Mouse (Mus musculus) embryonic stem cell, embryonic (primary cell): ENCODE measurements around the gene Kcnmb2.

Experiments used
- CTCF ChIA-PET, 4 experiments: fragments of 300-600 bp in 2 of 4; fragments of 350-600 bp in 2 of 4; sonication (Branson Sonifier 250); formaldehyde crosslinking; loops; one replicate each; lab custom pipeline; 2022; ENCODE audit warnings: inconsistent platforms in 2 of 4; lab: Charles Lee
- POLR2A ChIA-PET, 4 experiments: fragments of 300-600 bp in 2 of 4; fragments of 350-600 bp in 2 of 4; sonication (Branson Sonifier 250); formaldehyde crosslinking; loops; one replicate each; lab custom pipeline; 2022; ENCODE audit warnings: antibody characterized with exemption in 4 of 4, inconsistent platforms in 1 of 4; lab: Charles Lee

The Kcnmb2 gene

DNA sequence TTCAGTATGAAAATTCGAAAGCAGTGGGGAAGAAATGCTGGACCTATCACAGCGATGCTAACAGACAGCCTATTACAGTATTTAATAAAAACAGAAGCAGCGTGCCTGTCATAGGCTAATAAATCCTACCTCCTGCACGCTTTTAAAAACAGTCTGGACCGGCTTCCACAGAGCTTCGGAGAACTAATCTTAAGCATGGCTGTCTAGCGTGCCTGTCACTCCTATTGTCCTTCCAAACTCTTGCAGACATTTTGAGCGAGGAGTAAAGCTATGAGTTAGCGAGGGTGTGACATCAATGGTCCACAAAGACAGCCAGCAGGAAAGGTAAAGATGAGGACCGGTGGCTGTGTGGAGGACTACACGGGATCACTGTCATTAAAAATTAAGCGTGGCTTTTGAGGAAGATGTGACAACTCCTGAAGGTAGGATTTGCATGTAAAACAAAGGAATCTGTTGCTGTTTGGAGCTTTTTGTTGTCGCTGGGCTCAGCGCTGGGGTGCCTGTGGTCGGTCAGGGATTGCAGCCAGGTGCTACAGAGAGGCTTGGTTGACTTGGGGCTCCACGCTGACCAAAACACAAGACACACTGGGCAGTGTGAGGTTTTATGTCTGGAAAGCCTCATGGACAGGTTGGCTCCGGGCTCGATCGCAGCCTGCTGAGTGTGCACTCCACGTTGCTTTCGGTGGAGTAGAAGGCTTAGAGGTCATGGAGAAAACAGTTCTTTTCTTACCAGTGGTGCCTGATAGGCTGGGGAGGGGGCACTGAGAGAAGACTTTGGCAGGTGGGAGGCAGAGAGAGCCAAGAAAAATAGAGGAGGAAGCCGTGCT, at the start of gene Kcnmb2:
Gene Kcnmb2, plus strand, starts transcription at position 4 of the 827 bp plus-strand sequence.
- ChIA-PET POLR2A (interaction anchor here in 2 of 4 experiments (1.2 to 1.5 kb wide), 2 partner anchors 10 to 439 kb away, joined by 3 read pairs; no protein-coding TSS in a partner anchor), CTCF (no interaction called here)

DNA sequence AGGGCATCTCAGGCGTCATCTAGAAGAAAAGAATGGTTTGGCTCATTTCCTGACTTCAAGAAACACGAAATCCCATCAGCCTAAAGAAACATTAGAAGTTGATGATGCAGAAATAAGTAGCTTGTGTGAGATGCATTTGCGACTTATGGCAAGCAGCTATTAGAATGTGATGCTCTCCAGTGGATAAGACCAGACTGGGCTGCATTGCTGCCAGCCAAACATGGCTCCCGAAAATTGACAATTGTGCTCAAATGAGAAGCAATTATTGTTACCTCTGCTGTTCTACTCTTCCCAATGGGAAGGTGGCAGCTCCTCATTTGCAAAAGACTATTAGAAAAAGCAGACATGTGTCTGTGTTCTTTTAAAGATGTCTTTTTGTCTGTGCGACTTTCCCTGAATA, 38.8 kb upstream of the Kcnmb2 start:
- CTCF ChIA-PET = no interaction called here
- POLR2A ChIA-PET = no interaction called here

DNA sequence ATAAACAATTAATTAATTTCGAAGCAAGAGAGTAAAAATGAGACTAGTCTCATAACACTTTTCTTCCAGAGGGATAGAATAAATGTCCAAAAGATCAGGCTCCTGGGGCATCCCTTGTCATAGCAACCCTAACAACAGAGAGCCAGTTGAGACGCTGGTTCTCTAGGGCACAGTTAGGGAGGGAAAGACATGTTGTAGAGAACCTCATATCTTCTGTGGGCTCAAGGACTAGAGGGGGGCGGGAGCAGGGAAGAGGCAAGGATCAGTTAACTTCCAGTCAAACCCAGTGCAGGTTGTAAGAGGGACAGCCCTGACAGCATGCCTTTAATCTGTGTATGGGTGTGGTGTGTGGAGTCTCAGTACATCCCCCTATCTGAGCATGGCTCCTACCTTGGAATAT, 38.2 kb upstream of the Kcnmb2 start:
- POLR2A ChIA-PET = no interaction called here
- CTCF ChIA-PET = no interaction called here

DNA sequence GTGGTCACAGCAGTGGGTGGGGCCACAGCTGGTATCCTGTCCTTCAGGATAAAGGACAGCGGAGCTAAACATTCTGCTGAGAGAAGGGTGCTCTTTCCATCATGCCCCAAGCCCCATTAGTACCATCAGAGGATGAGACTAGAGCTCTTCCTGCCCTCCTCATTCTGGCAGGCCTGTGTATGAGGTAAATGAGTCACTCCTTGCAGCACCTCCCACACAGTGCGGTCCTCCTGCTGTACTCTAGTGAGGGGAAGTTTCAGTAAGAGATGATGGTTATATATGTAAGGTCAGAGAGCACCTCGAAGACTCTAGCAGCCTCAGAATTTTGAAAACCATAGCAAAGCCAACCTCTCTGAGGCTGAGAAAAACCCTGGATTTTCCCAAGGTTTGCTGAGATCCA, 30.8 kb upstream of the Kcnmb2 start:
- ChIA-PET CTCF (no interaction called here), POLR2A (no interaction called here)

DNA sequence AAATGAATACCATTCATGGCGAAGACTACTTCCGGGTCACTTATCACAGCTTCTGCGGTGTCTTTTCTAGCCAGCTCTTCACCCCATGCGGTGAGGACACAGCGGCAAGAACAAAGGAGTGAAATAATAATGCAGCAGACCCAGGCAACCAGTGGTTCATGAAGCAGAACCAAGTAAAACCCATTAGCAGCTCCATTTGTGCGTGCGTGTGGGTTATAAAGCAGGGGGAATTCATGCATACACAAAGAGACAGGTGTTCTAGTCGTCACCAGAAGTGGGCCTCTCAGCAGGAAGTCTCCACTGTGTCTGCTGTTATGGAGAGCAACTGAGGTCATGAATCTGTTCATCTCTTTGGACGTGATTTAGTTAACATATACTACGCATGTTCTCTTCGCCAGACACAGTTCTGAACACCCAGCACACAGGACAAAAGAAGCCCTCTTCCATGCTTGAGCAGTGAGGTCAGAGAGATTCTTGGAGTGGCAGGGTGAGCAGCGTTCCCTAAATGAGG, 19.6 kb upstream of the Kcnmb2 start:
- POLR2A ChIA-PET = no interaction called here

DNA sequence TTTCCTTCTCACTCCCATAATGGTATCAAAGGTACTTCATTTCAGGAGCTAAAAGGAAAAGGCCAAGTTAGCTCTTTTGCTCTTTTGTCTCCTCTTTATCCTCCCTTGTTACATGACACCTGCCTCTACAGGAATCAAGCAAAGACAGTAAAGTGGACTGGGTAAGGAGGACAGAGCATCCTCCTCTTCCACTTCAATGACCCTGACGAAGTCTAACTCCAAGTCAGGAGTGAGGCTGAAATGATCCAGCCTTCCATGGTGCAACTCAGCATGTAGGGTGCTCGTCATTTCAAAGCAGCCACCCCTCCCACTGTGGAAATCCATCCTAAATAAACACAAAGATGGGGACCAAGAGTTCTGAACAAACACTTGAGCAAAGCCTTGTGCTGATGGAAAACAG, 9.7 kb upstream of the Kcnmb2 start:
- ChIA-PET CTCF (interaction anchor here in 1 of 4 experiments (0.7 kb wide), 1 partner anchor 148 kb away, joined by 3 read pairs; no protein-coding TSS in a partner anchor), POLR2A (no interaction called here)

More for the DNA sequence above, 19.6 kb upstream of the Kcnmb2 start:
- CTCF ChIA-PET = no interaction called here

DNA sequence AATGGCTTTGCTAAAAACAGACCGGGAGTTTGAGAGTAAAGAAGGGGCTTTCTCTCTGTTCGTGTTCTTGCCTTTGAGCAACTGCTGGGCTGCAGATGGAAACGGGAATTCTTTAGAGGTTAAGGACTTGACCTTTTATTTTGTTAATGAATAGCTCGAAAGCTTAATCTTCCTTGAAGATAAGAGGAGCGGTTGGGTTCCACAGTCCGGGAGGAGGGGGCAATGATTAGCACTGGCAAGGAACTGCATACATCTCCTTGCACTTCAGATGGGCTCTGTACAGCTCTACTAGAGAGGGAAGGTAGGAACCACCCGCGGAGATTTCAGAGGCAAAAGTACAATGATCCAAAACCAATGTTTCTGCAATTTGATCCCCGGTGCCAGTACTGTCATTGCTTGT, 1.2 kb downstream of the Kcnmb2 start:
- CTCF ChIA-PET = no interaction called here
- POLR2A ChIA-PET = no interaction called here

DNA sequence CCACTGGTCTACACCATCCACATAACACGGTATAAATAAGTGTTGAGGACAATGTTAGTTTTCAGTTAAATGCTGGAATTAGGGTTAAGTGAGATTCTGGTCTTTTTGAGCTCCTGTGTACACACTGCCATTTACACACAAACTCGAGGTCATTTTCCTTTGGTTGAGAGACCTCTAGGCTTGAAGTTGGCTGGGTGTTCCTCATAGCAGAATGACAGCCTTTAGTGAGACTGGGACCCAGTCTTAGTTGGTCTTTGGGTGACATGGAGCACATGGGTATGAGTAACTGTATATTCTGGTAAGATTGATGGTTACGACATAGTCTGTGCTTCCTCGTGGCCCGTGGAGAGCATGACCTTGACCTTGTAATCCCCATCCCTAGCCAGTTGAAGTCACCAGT, 1.8 kb downstream of the Kcnmb2 start:
- POLR2A ChIA-PET = interaction anchor here in 1 of 4 experiments (0.7 kb wide), 1 partner anchor 8 kb away, joined by 3 read pairs; no protein-coding TSS in a partner anchor

DNA sequence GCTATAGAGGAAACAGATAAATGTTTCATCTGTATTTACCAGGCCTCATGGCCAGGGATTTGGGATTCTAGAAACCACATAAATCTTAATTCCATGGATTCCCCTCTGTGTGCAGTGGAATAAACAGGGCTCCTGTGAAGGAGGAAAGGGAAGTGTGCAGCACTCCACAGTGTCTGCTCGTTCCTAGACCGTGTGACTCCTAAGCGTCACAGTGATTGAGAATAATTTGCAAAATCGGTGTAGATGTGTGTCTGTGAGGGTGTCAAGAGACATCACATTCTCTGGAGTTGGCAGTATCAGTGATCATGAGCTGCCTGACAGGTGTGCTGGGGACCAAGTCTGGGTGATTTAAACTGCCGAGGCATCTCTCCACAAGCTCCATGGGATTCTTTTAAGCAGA, 8.9 kb downstream of the Kcnmb2 start:
- CTCF ChIA-PET = no interaction called here

More for the DNA sequence above, 1.8 kb downstream of the Kcnmb2 start:
- CTCF ChIA-PET = no interaction called here

DNA sequence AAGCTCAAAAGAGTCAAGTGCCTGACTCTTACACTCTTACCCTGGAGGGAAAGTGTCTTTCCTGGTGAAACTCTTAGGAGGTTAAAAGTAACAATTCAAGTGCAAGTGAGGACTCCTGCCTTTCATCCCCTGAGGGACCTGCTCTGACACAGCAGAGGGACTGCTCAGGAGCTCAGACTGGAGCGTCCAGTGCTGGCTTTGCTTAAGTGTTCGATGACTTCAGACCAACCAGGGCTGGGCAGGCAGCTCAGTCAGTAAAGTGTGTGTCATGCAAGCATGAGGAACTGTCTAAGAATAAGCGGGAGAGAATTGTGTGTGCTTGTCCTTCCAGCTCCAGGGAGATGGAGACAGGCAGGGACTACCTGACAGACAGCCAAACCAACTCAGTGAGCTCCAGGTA, 9.4 kb downstream of the Kcnmb2 start:
- CTCF ChIA-PET = interaction anchor here in 1 of 4 experiments (0.8 kb wide), 1 partner anchor 14 kb away, joined by 3 read pairs; no protein-coding TSS in a partner anchor
- POLR2A ChIA-PET = interaction anchor here in 1 of 4 experiments (0.6 to 0.8 kb wide), 2 partner anchors 10 to 287 kb away, joined by 3 to 5 read pairs; no protein-coding TSS in a partner anchor

More for the DNA sequence above, 8.9 kb downstream of the Kcnmb2 start:
- POLR2A ChIA-PET = interaction anchor here in 1 of 4 experiments (0.6 to 0.8 kb wide), 2 partner anchors 10 to 288 kb away, joined by 3 to 5 read pairs; no protein-coding TSS in a partner anchor

DNA sequence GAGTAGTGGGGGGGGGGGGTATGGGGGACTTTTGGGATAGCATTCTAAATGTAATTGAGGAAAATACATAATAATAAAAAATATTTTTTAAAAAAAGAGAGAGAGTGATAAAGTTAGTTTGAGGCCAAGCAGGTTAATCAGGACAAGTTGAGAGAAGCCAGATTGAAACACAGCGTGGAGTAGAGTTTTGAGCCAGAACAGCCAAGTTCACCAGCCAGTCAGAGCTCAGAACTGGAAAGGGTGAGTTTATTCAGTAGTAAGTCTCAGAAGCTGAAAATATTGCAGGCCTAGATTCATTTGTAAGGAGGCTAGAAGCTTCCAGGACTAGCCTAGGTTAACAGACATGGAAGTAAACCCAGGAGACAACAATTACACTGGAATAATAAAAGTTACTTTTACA, 26.2 kb downstream of the Kcnmb2 start:
- POLR2A ChIA-PET = no interaction called here
- CTCF ChIA-PET = no interaction called here

DNA sequence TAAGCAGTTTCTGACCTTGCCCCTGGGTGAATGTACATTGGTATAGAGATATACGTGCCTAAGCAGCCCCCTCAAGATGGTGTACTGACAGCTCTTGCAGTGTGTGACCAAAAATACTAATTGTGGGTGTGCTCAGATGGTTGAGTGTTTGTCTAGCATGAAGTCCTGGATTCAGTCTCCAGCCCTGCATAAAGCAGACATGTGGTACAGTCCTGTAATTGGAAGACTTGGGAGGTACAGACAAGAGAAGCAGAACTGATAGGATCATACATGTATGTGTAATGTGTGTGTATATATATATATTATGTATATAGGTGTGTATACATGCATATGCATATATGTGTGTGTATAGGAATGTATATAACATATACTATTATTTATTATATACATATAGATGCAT, 32.4 kb downstream of the Kcnmb2 start:
- ChIA-PET CTCF (no interaction called here), POLR2A (no interaction called here)

DNA sequence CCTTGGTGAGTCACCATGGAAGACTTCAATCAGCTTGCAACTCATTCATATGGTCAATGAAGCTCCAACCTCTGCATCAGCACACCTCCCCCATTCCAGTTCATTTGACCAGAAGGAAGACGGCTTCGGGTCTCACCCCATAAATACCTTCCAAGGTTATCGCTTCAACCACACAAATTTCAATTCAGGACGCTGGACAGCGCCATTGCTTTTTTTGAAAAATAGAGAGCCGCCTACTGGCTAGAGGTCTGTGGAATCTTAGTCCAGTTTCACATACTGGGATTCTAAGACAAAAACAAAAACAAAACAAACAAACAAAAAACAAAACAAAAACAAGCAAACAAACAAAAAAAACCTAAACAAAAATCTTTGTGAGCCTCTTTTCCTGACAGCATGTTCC, 39.2 kb downstream of the Kcnmb2 start:
- ChIA-PET POLR2A (no interaction called here), CTCF (no interaction called here)

DNA sequence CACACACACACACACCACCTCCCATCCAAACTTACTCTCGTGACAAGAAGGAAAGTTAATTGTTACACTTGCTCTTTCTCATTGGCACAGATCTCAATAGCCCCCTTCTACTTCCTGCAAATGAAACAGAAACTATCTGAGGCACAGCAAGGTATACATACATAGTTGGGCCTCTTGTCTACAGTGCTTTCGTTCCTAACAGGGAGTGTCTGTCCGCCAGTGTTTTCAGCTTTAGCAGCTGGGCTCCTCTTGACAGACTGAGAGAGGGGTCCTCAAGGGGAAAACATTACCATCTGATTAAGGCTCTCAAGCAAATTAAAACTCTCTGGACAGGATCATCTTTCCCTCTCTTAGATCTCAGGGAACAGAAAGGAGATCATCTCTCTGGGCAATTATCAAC, 51.9 kb downstream of the Kcnmb2 start:
- POLR2A ChIA-PET = interaction anchor here in 1 of 4 experiments (0.5 kb wide), 1 partner anchor 332 kb away, joined by 3 read pairs; no protein-coding TSS in a partner anchor
- CTCF ChIA-PET = no interaction called here

DNA sequence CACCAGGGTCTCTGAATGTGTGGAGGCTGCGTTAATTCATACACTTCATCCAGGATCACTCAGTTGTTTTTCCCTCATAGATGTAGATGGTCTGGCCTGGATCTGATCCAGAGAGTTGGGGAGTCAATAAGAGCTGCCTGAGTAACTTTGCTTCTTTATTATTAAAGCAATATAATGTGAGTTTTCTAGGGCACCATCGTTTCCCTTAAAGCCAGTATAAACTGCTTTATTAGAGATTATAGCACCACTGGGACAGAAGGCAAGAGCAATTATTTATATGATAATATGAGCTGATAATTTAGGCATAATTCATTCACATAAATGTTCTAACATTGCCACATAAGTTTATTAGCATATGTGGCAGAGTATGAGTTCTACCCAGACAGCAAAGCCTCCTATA, 52.7 kb downstream of the Kcnmb2 start:
- ChIA-PET CTCF (no interaction called here), POLR2A (no interaction called here)

DNA sequence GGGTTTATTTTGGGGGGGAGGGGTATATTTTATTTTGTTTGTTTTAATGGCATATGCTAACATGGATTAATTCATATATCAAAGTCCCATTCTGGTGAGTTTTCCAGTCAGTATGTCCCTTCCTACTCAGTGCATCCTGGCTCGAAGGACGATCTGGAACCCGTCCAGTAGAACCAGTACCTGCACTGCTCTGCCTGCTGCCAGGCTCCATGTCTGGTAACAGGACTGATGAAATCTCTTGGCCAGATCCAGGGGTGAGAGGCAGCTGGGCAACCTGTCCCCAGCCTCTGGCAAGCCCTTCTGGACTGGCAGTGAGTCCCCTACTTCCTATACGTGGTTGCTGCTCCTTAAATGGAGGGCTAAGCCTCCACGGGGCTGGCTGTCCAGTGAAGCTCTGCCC, 57.5 kb downstream of the Kcnmb2 start:
- ChIA-PET CTCF (no interaction called here), POLR2A (no interaction called here)

DNA sequence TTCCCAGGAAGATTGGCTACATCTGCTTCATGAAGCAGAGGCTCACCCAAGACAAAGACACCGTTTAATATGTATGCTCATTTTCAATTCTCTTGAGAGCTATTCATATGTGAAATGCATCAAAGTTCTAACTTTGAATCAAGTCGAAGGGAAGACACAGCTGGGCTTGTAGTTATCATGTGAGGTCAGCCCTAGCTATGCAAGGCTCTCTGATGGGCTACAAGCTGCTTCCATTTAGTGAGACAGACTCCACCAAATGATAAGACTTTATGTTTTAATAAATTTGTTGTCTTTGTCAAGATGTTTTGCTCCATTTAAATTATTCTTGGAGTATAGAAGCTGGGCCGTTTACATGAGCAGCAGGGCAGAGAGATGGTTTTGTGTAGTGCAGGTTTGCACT, 58.9 kb downstream of the Kcnmb2 start:
- CTCF ChIA-PET = no interaction called here
- POLR2A ChIA-PET = no interaction called here

DNA sequence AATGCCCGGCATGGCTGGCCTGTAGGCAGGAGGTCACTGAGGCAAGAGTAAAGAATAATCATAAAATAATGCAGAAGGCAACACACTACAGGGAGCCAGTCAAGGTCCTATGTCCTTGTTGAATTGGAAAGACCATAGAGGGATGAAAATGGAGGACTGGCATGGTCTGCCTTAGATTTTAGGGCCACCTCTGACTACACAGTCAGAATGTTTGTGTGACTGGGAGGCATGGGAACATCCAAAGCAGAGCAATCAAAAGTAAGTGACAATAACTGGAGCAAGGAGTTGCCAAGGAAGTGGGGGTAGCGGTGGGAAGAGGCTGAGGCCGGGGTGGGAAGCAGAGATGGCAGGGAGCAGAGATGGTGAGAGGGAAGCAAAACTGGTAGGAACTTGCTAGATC, 60.8 kb downstream of the Kcnmb2 start:
- POLR2A ChIA-PET = no interaction called here
- CTCF ChIA-PET = no interaction called here

DNA sequence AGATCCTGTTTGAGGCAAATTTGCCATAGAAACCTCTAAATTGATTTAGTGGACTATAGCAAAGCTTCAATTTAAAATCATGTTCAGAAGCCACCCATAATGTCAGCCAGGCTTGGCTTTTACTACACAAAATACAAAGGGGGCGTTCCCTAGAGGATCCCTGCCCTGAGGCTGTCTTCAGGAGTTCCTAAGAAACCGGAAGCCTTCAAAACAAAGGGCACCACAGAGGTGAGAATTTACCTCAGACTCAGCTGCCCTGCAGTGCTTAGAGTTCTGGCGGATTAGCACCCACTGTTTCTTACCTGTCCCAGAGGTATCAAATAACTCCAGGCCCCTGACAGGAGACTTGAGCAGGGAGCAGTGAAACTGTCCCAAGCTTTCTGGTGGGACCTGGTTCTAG, 77.4 kb downstream of the Kcnmb2 start:
- CTCF ChIA-PET = no interaction called here
- POLR2A ChIA-PET = no interaction called here

DNA sequence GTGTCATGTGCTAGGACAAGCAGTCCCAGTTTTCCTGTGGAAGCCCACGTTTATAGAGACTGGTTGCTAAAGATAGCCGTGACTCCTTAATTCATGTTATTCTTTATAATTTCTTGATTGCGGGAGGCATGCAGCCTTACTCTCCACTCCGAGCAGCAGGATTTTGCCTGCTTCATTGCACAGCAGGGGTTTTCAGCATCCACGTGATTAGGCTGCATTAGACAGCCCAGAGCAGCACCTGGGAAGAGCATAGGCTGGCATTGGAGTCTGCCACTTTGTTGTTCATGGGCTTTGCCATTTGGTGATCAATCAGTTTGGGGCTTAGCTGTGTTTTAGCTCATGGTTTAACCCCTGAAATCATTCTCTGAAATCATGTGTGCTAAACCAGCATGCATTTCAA, 80.1 kb downstream of the Kcnmb2 start:
- CTCF ChIA-PET = no interaction called here
- POLR2A ChIA-PET = no interaction called here

DNA sequence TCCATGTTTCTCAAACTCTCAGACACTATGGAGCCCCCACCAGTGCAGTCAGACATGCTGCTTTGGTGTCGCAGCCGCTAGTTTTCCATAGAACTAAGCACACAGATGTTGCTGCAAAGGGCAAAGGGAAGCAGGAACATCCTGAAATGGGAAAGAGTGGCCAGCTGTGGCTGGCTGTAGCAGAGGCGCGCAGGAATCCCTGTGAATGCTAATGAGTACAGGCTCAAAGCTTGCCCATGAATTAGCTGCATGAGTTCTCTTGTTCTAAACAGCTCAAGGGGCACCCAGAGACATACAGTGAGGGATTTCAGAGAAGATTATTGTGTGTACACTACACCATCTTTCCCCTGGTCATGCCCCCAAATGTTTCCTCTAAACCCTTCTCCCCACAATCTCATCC, 82.8 kb downstream of the Kcnmb2 start:
- ChIA-PET POLR2A (no interaction called here), CTCF (no interaction called here)
